Comparison of ENCODE assay signal across 9 mouse cellular contexts in genomic region chr10:95191881-95192280, GRCm38 (mm10).
DNase-seq lines count a peak whose midpoint lies in the region; ATAC-seq and TF ChIP-seq lines count a peak whose summit lies in the region.
"Had no signal": no experiment of that assay in that cellular context is flagged by ENCODE, and none has a peak within 500 bp of the region (broad histone marks: within the 10 kb centered on the region; RNA-seq: fewer than 3 reads in every experiment).

No protein-coding gene starts in this region.

- 0 out of 2 replicates have a peak, but pooled peaks cover 4% of the 10 kb centered on the region for H3K4me1 ChIP-seq in kidney, postnatal 0 days (replicated peaks; ENCODE audit: insufficient read depth, low read length)
- H3K4me1 ChIP-seq in heart, adult 2 months (ENCODE audit: control insufficient read depth, insufficient read depth, low read length), result peaks cover 23% of the 10 kb centered on the region
- H3K4me1 ChIP-seq in liver, embryonic 13.5 days (replicated peaks), result peaks cover 52% of the 10 kb centered on the region
- no peaks in the 10 kb centered on the region for H3K4me1 ChIP-seq in forebrain, embryonic 15.5 days
- no peaks in the 10 kb centered on the region for H3K4me1 ChIP-seq in hindbrain, embryonic 11.5 days (replicated peaks; ENCODE audit: control insufficient read depth, insufficient read depth, low read length)

- WGBS in kidney, postnatal 0 days, result 63% methylated on average over 3 of the region's 3 CpGs
- WGBS in heart, adult 2 months, result 30% methylated on average over 3 of the region's 3 CpGs
- WGBS in liver, embryonic 13.5 days (ENCODE audit: insufficient replicate concordance), result 9% methylated on average over 3 of the region's 3 CpGs
- 77% methylated on average over 3 of the region's 3 CpGs for WGBS in forebrain, embryonic 15.5 days
- WGBS in hindbrain, embryonic 11.5 days, result 78% methylated on average over 3 of the region's 3 CpGs

- intact Hi-C loops in heart, adult 2 months (cut with DNase I), result loop anchor here (5.0 kb wide), 2 partner anchors 45 to 205 kb away; no protein-coding TSS in a partner anchor

- no peaks in the 10 kb centered on the region for H3K27me3 ChIP-seq in kidney, postnatal 0 days (ENCODE audit: insufficient read depth, low read length)
- no peaks in the 10 kb centered on the region for H3K27me3 ChIP-seq in heart, adult 2 months (ENCODE audit: control insufficient read depth, insufficient read depth, low read length)
- no peaks in the 10 kb centered on the region for H3K27me3 ChIP-seq in liver, embryonic 13.5 days
- H3K27me3 ChIP-seq in forebrain, embryonic 15.5 days, result no peaks in the 10 kb centered on the region
- H3K27me3 ChIP-seq in hindbrain, embryonic 11.5 days (ENCODE audit: control insufficient read depth, insufficient read depth, low read length), result no peaks in the 10 kb centered on the region

- no peaks in the 10 kb centered on the region for H3K36me3 ChIP-seq in kidney, postnatal 0 days (ENCODE audit: insufficient read depth, low read length)
- no peaks in the 10 kb centered on the region; the same call in 1 of the 2 replicates for H3K36me3 ChIP-seq in heart, adult 2 months (ENCODE audit: control insufficient read depth, insufficient read depth, low read length)
- H3K36me3 ChIP-seq in liver, embryonic 13.5 days, result no peaks in the 10 kb centered on the region
- no peaks in the 10 kb centered on the region for H3K36me3 ChIP-seq in forebrain, embryonic 15.5 days
- H3K36me3 ChIP-seq in hindbrain, embryonic 11.5 days (ENCODE audit: control insufficient read depth, insufficient read depth, low read length), result no peaks in the 10 kb centered on the region

- H3K27ac ChIP-seq in kidney, postnatal 0 days, result no peak overlapping the region
- H3K27ac ChIP-seq in heart, adult 2 months, result peak overlapping the region; percentile 66
- H3K27ac ChIP-seq in liver, embryonic 13.5 days, result no peak overlapping the region
- no peak overlapping the region for H3K27ac ChIP-seq in forebrain, embryonic 15.5 days (replicated peaks)
- H3K27ac ChIP-seq in hindbrain, embryonic 11.5 days (ENCODE audit: low read depth, low read length), result no peak overlapping the region

- DNase-seq in kidney, postnatal 0 days (ENCODE audit: low spot score), result peak; percentile 55
- DNase-seq in kidney, postnatal 10 days, result no peak
- peak; percentile 54 to 66 for DNase-seq in heart, adult 2 months
- peak; percentile 23 for DNase-seq in liver, embryonic 13.5 days
- DNase-seq in skeletal muscle tissue, adult 2 months (ENCODE audit: low read depth, low spot score), result peak; percentile 62
- no peak for DNase-seq in left cerebral cortex, adult 9 months (ENCODE audit: low spot score in 2 of 2)
- DNase-seq in hindbrain, embryonic 11.5 days (ENCODE audit: low spot score), result no peak

- no peak overlapping the region for H3K9ac ChIP-seq in kidney, postnatal 0 days (ENCODE audit: low read depth, low read length)
- peak overlapping the region; percentile 33; the same call in 1 of the 2 replicates for H3K9ac ChIP-seq in heart, adult 2 months (ENCODE audit: low read depth, low read length)
- H3K9ac ChIP-seq in liver, embryonic 13.5 days, result no peak overlapping the region
- no peak overlapping the region for H3K9ac ChIP-seq in forebrain, embryonic 15.5 days (replicated peaks)
- H3K9ac ChIP-seq in hindbrain, embryonic 11.5 days (ENCODE audit: low read depth, low read length), result no peak overlapping the region

- 0 out of 2 replicates have a peak, but pooled peaks have one; percentile 54 for TF ChIP-seq POLR2A in heart, adult 2 months (IDR thresholded peaks at IDR 0.05; ENCODE audit: insufficient read depth, low read depth, low read length)

- TF ChIP-seq EP300 in heart, adult 2 months (IDR thresholded peaks at IDR 0.05; ENCODE audit: insufficient read depth, low read depth, low read length), result 0 out of 2 replicates have a peak, but pooled peaks have one; percentile 8

- no peak for ATAC-seq in kidney, postnatal 0 days (replicated peaks; ENCODE audit: low FRiP score, low read depth)
- ATAC-seq in liver, embryonic 13.5 days (ENCODE audit: low read depth), result peak; percentile 61
- no peak for ATAC-seq in forebrain, embryonic 15.5 days (replicated peaks)
- ATAC-seq in hindbrain, embryonic 11.5 days (ENCODE audit: low FRiP score), result no peak

- H3K4me3 ChIP-seq in kidney, postnatal 0 days (replicated peaks; ENCODE audit: low read depth, low read length), result no peak overlapping the region
- H3K4me3 ChIP-seq in heart, adult 2 months, result no peak overlapping the region
- no peak overlapping the region for H3K4me3 ChIP-seq in liver, embryonic 13.5 days (replicated peaks)
- H3K4me3 ChIP-seq in forebrain, embryonic 15.5 days, result no peak overlapping the region
- H3K4me3 ChIP-seq in hindbrain, embryonic 11.5 days (ENCODE audit: low read depth, low read length), result no peak overlapping the region
- H3K4me3 ChIP-seq: erythroblast, embryonic 14.5 days had no signal

- no peaks in the 10 kb centered on the region for H3K9me3 ChIP-seq in kidney, postnatal 0 days (replicated peaks; ENCODE audit: low read length)
- H3K9me3 ChIP-seq in liver, embryonic 13.5 days (replicated peaks), result no peaks in the 10 kb centered on the region; the same call in 1 of the 2 replicates
- no peaks in the 10 kb centered on the region for H3K9me3 ChIP-seq in forebrain, embryonic 15.5 days
- no peaks in the 10 kb centered on the region for H3K9me3 ChIP-seq in hindbrain, embryonic 11.5 days (ENCODE audit: control insufficient read depth, low read length)

- TF ChIP-seq CTCF in kidney, postnatal 0 days (IDR thresholded peaks at IDR 0.05; ENCODE audit: low read depth), result no peak
- TF ChIP-seq CTCF in heart, adult 2 months (IDR thresholded peaks at IDR 0.05), result no peak

- H3K79me2 ChIP-seq in heart, adult 2 months (replicated peaks; ENCODE audit: control insufficient read depth, insufficient read depth, low read length), result no peaks in the 10 kb centered on the region

- H3K4me2 ChIP-seq in kidney, postnatal 0 days (ENCODE audit: low read length), result no peak overlapping the region
- H3K4me2 ChIP-seq in liver, embryonic 13.5 days, result peak overlapping the region; percentile 28; the same call in 1 of the 2 replicates
- H3K4me2 ChIP-seq in forebrain, embryonic 15.5 days (replicated peaks), result no peak overlapping the region
- H3K4me2 ChIP-seq in hindbrain, embryonic 11.5 days (replicated peaks; ENCODE audit: low read depth, low read length), result no peak overlapping the region

Comparison
In these comparisons a context has a peak if more than half of its experiments do, and no peak if none do; other contexts are left out.
1. DNase-seq: peak in kidney, postnatal 0 days (single experiment), heart, adult 2 months (2 of 2), liver, embryonic 13.5 days (single experiment) and skeletal muscle tissue, adult 2 months (single experiment); none in kidney, postnatal 10 days (single experiment), left cerebral cortex, adult 9 months (0 of 2) and hindbrain, embryonic 11.5 days (single experiment).